Mouse (Mus musculus) embryo, embryonic 11 days (tissue): ENCODE data around the gene Aspscr1.

Experiments
- DNase-seq: peaks from one replicate; pipeline ENCODE4 v3.0.0-alpha.2; 2015

Aspscr1 gene

DNA sequence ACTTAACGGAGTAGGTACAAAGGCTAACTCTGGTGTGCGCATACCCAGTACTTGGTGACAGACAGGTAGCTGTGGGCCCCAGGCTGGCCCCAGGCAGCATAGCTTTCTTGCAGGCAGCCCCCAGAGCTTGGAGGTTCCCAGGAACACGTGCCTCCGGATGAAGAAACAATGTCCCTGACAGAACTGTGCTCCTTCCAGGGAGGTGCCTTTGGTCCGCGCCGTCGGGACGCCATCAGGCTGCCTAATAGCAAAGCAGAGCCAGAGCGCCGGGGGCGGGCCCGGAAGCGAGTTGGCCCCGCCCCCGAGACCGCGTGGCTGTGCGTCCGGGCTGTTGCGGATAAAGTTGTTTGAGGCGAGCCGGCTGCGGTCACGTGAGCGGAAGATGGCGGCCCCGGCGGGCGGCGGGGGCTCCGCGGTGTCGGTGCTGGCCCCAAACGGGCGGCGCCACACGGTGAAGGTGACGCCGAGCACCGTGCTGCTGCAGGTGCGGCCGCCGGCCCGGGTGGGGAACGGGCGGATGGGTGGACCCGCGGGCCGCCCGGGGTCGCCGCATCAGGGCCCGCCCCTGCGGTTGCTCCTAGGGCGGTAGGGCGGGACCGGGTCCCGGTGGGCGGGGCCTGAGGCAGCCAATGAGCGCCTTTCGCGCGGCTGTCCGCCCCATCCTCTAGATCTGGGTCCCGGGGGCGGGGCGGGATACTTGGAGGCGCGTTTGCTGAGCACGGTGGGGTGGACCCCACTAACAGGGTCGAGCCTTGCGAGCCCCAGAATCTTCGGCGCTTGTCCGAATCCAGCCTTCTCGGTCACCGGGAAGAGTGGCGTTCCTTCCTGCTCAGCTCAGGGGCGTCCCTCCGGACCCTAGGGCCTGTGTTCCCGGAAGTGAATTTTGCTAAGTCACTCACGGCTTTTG is at the start of gene Aspscr1:
Aspscr1 (plus strand) TSS at position 287 of the 907 bp plus-strand sequence.
- DNase-seq: peak; percentile 98

DNA sequence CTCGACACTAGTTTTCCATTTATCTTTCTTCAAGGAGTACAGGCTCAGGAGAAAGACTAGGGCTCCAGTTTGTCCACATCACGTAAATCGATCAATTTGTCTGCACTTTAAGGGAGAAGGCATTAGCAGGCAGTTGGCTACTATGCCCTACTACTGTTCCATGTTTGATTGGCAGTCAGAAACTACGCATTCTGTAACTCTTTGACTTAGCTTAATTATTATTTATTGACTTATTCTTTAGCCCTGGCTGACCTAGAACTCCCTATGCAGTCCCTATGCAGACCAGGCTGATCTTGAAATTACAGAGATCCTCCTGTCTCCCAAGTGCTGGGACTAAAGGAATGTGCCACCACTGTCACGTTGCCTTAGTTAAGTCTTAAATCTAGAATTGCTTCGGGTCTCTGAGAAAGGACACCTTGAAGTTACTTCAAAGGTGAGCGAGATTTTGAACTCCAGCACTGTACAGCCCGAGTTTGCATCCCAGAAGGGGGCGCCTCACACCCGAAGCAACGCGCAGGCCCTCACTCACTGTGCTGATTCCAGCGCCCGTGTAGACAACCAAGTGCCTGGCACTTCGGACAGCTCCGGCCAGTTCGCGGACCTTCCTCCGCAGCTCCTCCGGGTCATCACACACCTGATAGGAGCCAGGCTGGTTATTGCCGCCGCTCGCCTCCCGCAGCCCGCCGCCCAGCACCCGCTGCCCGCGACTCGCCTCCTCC is 48.7 kb upstream of the Aspscr1 start:
- DNase-seq: peak; percentile 78

DNA sequence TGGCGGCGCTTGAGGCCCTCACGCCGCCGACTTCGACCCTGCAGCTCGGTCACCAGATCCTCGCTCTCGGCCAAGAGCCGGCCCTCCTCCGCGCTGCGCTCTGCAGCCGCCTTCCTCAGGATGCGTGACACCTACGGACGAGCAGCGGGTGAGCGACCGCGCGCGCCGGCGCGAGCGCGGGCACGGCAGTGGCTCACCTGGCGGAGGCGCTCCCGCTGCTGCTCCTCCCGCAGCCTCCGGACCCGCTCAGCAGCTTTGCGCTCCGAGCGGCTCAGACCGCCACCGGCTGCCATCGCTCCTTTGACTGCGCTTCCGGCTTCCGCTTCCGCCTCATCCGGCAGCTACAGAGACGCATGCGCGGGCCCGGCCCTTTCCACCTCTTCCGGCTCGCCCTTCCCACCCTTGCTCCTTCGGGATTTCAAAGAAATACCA is 48.1 kb upstream of the Aspscr1 start:
- peak; percentile 93 for DNase-seq

DNA sequence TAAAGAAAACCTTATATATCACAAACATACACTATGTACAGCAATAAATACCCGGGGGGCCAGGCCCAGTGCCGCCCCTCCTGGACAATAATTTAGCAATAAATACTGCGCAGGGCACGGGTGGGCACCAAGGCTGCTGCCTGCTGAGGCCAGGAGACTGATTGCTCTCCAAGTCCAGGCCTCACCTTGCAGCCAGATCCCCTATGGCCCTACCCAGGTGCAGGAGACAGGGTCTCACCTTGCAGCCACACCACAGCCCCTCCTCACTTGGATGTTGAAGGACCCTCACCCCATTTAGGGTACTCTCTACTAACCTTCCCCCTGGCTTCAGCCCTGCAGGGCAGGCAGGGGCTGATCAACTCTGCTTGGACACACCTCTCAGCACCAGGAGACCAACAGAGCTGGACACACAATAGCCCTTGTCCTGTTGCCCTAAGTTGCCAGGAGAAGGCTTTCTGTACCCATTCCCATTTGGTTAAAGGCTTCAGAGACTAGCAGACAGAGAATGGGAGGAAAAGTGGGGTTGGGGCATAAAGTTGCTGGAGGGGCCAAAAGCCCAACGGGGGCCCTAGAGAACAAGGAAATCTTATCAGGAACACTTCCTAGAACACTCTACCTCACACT is 47.5 kb upstream of the Aspscr1 start, which contains the start of gene Sirt7:
Sirt7 (minus strand) TSS at position 89 of the 624 bp plus-strand sequence.
- no peak for DNase-seq

DNA sequence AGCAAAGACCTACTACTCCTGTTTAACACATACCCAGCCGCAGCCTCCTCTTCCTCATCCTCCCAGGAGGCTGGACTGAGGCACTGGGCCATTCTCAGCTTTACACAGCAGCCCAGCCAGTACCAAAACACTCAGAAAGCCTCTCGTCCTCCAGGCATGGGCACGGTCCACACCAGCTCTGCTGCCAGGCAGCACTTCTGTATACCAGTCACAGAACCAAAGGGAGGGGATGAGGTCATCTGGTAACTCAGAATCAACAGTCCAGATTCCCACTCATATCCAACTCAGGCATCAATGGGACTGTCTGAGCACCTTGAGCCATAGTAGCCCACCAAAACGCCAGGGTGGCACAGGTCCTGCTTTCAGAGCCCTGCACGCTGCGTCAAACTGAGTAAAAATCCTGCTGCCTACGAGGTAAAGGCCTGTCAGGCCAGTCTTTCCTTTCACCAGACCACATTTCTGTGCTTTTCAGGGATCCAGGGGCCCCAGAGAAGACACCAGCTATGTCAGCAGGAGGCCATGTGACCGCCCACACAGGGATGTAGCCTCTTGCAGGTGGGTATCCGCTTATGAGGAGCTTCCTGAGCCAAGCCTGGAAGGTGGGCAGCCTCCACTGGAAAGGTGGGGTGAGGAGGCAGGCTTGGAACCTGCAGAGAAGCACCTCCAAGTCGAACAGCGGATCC is 45.8 kb upstream of the Aspscr1 start:
- no peak for DNase-seq

DNA sequence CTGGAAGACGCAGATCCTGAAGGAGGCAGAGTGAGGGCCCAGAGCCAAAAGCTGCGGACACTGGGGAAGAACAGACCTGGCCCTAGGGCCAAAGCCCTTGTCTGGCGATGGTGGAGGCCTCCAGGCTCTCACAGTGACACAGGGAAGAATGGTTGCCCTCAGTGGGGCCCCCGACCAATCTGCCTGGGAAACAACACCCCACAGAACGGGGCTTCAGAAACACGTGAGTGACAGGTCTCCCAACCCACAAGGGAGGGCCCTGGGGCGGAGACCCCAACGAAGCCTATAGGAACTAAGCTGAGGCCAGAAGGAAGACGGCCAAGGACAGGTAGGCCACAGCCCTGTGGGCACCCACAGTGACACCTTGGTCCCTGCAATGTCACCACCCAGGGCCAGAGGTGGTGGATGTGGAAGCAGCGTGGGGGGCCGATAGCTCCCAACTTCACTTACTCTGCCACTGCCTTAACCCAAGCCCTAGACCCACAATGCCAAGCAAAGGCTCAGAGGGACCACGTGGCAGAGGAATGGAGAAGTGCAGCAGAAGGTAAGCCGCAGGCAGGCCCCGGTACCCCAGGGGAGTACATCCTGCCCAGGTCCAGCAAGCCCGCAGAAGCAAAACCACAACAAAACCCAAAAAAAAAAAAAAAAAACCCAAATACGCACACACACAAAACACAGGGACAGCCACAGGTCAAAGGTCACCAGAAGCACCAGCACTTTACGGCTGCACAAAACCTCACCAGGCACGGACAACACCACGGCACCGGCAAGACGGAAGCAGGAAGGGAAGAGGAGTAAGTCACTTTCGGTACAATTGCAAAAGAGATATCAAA is 45.1 kb upstream of the Aspscr1 start:
- no peak for DNase-seq

DNA sequence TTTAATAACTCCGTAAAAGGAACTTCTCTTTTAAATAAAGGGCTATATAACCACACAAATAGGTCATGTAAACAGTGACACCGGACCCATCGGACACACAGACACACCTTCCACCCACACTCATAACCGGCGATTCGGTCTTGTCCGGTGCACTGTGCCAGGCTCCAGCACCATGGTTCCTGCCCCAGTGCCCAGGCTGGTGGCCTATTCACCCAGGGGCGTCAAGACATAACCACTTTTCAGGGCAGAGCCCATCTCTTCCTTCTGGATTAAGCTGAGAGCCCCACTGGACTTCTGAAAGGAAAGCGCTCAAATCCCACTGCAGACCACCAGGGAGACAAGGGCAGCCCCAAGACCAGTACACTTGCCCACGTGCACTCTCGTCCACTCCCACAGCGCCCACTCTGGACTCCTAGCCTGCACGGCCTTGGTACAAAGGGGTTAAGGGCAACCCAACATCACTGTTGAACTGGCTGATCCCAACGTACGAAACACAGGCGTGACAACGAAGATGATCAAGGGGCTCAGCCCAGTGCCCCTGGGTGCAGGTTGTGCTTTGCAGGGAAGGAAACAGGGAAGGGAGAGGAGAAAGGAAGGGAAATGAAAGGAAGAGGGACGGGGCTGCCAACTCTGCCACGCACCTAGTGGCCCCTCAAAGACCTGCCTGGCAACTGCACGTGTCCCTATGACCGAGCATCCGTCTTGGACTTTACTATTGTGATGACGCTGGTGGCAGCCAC is 44.0 kb upstream of the Aspscr1 start:
- DNase-seq: no peak

DNA sequence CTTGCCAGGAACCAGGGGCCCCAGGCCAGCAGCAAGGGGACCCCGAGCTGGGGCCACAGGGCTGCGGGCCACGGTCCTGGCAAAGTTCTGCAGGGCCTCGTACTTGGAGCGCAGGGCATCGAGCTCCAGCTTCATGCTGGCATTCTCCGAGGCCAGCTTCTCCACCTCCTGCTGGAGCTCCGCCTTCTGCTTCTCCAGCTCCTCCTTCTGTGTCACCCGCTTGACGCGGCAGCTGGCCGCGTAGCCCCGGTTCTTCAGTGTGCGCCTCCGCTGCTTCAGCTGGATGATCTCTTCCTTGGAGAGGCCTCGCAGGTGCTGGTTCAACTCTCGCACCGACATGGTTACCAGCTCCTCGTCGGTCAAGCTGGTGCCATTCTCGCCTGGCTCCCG is 43.4 kb upstream of the Aspscr1 start:
- DNase-seq: no peak

DNA sequence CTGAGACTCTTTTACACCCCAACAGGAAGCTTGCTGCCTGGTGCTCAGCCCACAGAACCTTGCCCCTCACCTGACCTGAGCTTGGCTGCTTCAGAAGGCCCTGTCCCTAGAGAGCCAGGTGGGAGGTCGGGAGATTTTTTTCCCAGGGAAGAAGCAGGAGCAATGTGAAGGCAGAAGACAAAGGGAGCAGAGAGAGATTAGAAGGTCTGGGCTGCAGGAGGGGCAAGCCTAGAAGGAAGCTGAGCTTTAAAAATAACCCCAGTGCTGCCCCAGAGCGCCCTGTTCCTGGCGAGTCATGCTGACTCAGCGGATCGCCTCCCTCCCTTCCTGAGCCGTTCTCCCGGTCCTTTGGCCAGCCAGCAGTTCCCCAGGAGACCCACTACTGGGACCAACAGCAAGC is 42.9 kb upstream of the Aspscr1 start:
- peak; percentile 34 for DNase-seq

DNA sequence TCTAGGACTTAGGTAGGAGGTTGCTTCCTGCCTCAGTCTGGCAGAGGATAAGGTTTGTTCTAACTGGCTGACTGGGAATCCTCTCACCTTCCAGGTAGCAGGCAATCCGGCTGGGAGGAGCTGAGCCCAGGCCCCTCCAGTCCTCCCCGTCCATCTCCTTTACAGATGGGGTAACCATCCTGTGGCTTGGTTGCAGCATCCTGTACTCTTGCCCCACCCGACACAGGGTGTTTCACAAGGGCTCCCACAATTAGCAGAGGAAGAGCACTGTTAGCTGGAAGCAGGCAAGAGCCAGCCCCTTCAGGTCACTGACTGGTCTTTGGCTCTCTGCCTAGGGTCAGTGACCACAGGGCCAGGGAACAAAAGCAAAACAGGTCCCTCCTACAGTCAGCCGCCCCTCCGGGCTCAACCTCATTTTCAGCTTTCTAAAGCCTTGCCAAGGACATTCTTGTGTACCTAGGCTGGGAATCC is 42.3 kb upstream of the Aspscr1 start:
- no peak for DNase-seq

DNA sequence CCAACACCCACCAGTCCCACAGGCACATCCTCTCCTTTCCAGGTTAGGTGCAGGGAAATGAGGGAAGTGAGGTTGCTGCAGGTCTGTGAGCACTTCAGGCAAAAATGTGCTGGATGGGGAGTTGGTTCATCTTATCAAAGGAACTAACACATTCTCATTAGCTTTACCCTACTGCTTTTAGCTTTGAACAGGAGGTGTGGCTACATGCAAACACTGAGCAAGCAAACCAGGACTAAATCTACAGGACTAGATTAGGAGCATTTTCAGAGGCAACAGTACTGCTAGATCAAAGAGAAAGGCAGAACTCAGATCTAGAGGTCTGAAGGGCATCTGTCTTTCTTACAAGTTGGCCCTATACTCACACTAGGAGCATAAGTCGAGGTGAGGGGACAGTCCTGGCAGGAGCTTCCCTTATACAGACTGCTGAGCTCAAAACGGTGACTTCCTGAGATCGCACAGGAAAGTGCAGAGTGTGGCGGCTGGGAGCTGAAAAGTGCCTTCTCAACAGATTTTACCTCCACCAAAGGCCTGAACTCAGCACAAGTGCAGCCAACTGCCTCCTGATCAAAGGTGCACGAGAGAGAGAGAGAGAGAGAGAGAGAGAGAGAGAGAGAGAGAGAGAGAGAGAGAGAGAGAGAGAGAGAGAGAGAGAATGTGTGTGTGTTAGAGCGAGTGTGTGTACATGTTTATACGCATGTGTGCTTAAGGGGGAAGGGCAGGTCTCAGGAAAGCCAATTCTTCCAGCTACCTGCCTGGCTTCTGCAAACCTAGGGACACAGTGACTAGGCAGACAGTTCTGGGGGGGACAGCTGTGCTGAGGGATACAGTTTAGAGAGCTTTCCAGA is 41.7 kb upstream of the Aspscr1 start:
- no peak for DNase-seq

DNA sequence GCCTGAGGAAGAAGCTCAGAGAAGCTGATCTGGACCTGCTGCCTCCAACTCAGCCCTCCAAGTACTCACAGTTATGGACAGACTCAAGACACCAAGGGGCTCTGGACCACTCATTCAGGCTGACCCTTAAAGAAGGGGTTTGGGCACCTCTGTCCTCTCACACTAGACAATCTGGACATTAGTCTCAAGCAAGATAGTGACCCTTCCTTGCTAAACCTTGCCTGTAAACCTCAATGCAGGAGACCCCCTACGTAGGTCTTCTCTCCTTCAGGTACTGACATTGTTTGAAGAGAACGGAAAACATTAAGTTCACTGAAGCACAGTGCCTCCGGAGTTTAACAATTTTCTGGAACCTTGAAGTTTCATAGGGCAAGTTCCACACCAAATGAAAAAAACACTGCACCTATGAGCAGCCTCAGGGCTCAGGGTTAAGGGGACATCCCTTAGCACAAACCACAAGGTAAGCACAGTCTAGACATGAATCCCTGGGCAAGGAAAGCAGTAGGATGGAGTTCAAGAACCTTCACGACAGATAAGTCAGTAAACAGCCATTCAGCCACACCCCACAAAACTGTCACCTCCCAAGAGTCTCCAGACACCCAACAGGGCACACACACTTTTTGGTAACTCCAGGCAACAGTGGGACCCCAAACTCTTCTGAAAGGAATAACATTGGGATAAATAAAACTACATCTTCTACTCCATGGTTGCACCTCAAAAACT is 40.9 kb upstream of the Aspscr1 start:
- no peak for DNase-seq

DNA sequence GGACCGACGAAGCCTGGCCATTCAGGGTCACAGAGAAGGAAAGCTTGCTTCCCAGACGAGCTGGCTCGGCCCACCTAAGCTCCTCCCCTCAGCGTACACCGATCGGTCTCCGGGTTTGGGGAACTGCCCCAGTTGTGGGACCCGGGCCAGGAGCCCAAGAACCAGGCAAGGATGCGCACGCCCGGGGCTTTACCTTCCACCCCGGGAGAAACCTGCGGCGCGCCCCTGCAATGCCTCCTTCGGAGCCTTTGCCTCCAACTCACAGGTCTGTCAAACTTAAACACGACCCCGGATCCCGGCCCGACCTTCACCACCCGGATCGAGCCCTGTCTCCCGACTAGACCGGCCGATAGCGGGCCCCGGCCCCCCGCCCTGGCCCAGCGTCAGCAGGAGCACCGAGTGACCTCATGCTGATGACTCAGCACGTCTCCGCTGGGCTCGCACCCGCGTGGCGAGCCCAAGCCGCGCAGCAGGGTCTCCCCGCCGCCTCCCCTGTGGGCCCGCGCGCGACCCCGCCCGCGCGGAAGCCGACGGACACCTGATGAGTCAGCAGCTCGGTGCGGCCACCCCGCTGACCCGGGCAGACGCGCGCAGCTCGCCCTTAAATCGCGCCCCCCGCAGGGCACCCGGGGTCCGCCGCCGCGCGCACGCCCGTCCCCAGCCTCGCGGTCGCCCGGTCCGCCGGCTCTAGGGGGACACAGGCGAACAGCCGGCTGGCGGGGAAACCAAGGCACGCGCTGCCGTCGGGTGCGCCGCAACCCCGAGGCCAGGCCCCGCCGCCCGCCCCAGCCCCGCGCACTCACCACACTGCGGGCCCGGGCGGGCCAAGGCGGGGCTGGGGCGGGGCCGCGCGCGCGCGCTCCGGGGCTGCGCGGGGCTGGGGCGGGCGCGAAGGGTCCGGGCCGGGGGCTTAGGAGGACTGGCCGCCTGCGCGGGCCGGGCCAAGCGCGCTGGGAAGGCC is 39.9 kb upstream of the Aspscr1 start:
- DNase-seq: peak; percentile 81

DNA sequence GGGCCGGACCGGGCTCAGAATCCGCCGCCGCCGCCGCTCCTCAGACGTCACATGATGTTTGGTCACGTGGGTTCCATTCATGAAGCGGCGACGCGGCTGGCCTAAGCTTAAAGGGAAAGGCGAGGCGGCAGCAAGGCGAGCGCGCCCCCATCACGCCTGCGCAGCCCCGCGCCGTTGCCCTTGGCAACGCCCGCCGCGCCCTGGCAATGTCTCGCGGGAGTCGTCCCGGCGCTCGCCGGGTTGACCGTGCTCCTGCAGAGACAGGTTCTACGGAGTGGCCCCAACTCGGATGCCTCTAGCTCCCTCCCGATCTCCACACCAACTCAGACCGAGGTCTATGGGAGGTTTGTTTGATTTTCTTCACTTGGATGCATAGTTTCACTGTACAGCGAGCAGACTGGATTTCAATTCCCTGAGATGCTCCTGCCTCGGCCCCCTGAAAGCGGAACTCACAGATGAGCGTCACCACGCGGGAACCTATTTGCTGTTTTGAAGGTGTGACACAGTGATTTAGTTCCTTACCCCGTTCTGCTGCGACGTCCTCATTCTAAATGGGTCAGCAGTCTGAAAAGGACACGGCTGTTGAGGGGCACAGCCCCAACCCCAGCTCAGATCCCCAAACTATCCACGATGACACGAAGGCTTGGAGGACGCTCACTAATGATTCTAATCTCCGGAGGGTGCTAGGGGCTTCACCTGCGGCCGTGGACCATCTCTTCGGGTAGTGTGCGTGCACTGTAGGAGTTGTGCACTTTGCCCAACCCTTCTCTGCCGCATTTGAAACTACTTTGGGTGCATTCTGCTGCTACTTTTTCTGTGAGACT is 39.0 kb upstream of the Aspscr1 start, which contains the start of gene Mafg:
Mafg (minus strand) TSS at position 81 of the 824 bp plus-strand sequence.
- DNase-seq: peak; percentile 99

DNA sequence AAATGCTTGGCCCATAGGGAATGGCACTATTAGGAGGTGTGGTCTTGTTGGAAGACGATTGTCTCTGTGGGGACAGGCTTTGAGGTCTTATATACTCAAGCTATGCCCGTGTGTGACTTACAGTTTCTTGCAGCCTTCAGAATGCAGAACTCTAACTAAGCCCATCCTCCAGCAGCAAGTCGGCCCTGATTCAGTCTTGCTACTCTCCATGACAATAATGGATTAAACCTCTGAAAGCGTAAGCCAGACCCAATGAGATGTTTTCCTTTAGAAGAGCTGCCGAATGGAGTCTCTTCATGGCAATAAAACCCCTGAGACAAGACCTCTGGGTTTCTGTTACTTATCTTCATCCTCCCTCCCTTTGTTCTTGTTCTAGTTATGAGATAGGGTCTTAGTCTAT is 38.0 kb upstream of the Aspscr1 start:
- DNase-seq: no peak

DNA sequence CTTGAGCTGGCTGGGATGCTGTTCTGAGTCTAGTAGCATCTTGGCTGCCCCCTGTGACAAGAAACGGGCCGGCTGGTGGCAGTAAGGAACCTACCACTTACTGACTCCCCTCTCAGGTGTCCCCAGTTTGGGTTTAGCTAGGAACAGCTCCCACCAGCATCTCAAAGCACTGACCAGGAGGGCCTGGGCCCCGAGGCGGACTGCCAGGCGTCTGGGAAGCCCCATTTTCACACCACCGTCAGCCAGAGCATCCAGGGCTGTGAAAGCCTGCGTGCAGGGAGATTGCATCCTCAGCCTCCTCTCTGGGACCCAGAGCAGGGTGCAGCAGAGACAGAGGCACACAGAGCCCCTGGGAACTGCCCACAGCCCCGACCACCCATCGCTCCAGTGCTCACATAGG is 31.5 kb upstream of the Aspscr1 start:
- no peak for DNase-seq

DNA sequence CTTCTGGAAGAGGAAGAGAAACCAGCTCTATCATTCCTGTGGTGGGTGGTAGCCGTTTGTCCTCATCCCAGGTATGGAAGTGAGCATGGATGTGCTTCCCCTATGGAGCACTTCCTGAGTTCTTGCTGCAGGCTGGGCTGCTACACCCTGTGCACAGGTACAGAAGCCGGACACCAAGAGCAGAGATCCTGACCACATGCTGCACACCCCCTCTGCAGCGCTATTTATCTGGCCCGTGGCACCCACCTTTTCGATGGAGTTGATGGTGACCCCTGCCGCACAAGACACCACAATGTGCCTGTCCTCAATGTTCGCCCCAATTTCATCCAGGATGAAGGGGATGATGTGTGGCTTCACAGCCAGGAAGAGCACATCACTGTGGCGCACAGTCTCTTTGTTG is 30.9 kb upstream of the Aspscr1 start:
- DNase-seq: no peak
